Comparison of ENCODE assay signal across 13 mouse cellular contexts in the genomic region with DNA sequence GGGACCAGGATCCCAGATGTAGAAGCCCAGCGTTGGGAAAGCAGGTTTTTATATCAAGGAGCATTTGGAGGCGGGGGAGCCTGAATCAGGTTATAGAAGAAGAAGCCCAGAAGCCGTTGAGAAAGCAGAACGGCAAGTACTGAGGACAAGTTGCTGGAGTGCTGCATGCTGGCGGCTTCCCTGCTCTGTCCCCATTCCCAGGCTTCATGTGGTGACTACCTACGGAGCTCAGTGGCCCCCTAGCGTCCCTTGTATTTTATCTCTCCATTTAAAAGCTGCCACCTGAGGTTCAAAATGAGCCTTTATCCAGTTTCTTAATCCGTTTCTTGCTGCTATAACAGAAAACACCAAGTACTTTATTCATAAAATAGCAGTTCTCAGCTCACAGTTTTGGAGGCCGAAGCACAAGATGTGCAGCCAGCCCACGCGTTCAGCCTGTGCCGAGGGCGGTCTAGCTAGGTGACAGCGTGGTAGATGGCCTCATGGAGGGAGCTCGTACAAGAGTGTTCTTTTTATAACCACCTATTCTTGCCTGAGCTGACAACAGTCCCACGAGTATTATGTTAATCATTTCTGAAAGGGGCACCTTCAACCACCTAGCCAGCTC. TPM values are rescaled to one million over a fixed set of nuclear protein-coding genes. Genes with fewer than 3 reads are reported as not detected.
DNase-seq lines count a peak whose midpoint lies in the region; ATAC-seq and TF ChIP-seq lines count a peak whose summit lies in the region.
"Had no signal": no experiment of that assay in that cellular context is flagged by ENCODE, and none has a peak within 500 bp of the region (broad histone marks: within the 10 kb centered on the region; RNA-seq: fewer than 3 reads in every experiment).

No protein-coding gene starts in this region.

- no peak for TF ChIP-seq EP300 in lung, postnatal 0 days (IDR thresholded peaks at IDR 0.05)

- no peak overlapping the region for H3K4me3 ChIP-seq in lung, postnatal 0 days (ENCODE audit: low read depth, low read length)
- H3K4me3 ChIP-seq in macrophage (ENCODE audit: inconsistent target), result no peak overlapping the region
- H3K4me3 ChIP-seq in hindbrain, embryonic 10.5 days, result no peak overlapping the region
- H3K4me3 ChIP-seq: erythroblast, embryonic 14.5 days had no signal

- no peaks in the 10 kb centered on the region for H3K27me3 ChIP-seq in lung, postnatal 0 days (replicated peaks; ENCODE audit: insufficient read depth, low read length)
- H3K27me3 ChIP-seq in hindbrain, embryonic 10.5 days (ENCODE audit: insufficient read depth, poor library complexity, severe bottlenecking), result peaks cover 4% of the 10 kb centered on the region; the same call in 1 of the 2 replicates

- no peaks in the 10 kb centered on the region for H3K36me3 ChIP-seq in lung, postnatal 0 days (ENCODE audit: insufficient read depth, low read length)
- H3K36me3 ChIP-seq in macrophage (ENCODE audit: inconsistent target), result peaks cover 9% of the 10 kb centered on the region; the same call in 1 of the 2 replicates
- no peaks in the 10 kb centered on the region for H3K36me3 ChIP-seq in hindbrain, embryonic 10.5 days

- no peaks in the 10 kb centered on the region for H3K9me3 ChIP-seq in lung, postnatal 0 days (ENCODE audit: low read length)
- H3K9me3 ChIP-seq in hindbrain, embryonic 10.5 days, result no peaks in the 10 kb centered on the region

- H3K79me2 ChIP-seq in macrophage (ENCODE audit: inconsistent target), result peaks cover 100% of the 10 kb centered on the region

- WGBS in lung, postnatal 0 days, result 64% methylated on average over 16 of the region's 16 CpGs
- 74% methylated on average over 16 of the region's 16 CpGs for WGBS in macrophage (ENCODE audit: missing documents)
- WGBS in hindbrain, embryonic 10.5 days, result 74% methylated on average over 16 of the region's 16 CpGs

- H3K27ac ChIP-seq in lung, postnatal 0 days (ENCODE audit: low read length), result no peak overlapping the region
- H3K27ac ChIP-seq in macrophage, result peak overlapping the region; percentile 46
- H3K27ac ChIP-seq in hindbrain, embryonic 10.5 days, result no peak overlapping the region

- ATAC-seq in lung, postnatal 0 days, result no peak
- ATAC-seq: midbrain, embryonic 16.5 days had no signal

- TF ChIP-seq CTCF in lung, postnatal 0 days (IDR thresholded peaks at IDR 0.05), result peak; percentile 33; the same call in 1 of the 2 replicates

- intact Hi-C loops in gastrocnemius, postnatal 14 days (cut with DNase I; ENCODE audit: low total_unique reads), result no loop called here

- peaks cover 4% of the 10 kb centered on the region; the same call in 1 of the 2 replicates for H3K4me1 ChIP-seq in lung, postnatal 0 days (ENCODE audit: insufficient read depth, low read depth, low read length)
- peaks cover under 1% of the 10 kb centered on the region; the same call in 1 of the 2 replicates for H3K4me1 ChIP-seq in hindbrain, embryonic 10.5 days (replicated peaks)

- H3K9ac ChIP-seq in lung, postnatal 0 days (replicated peaks; ENCODE audit: low read depth), result no peak overlapping the region

- peak; percentile 18 for DNase-seq in gastrocnemius, postnatal 14 days
- no peak for DNase-seq in gastrocnemius, postnatal 4 days (ENCODE audit: low spot score in 2 of 2)
- no peak for DNase-seq in lung, postnatal 0 days (ENCODE audit: low spot score)
- no peak for DNase-seq in lung, adult 18-20 months
- DNase-seq in ZHBTc4 (ENCODE audit: low read depth, low spot score), result peak; percentile 41
- DNase-seq in hindbrain, embryonic 10.5 days (ENCODE audit: low spot score), result no peak
- DNase-seq: gastrocnemius, postnatal 36 days; heart, postnatal 36 days; kidney, adult 2 months; liver had no signal

- H3K4me2 ChIP-seq in lung, postnatal 0 days (replicated peaks; ENCODE audit: low read depth, low read length), result no peak overlapping the region

RNA-seq across cellular contexts. Expression of a gene that starts 54.2 kb away (rescaled TPM):
- 1 to 10 TPM; 5.0 to 5.4 TPM for total RNA-seq in gastrocnemius, postnatal 14 days (2021)
- total RNA-seq in gastrocnemius, postnatal 4 days (2021), result 10 to 100 TPM in 1 of 2 experiments, 1 to 10 TPM in 1; 9.8 to 12.1 TPM
- polyA plus RNA-seq in lung, postnatal 0 days (2015; fragmentation: Nextera tagmentation; extraction: Ambion mirVana), result 14.7 and 18.6 TPM in 2 replicates
- total RNA-seq in macrophage (2018; cell fraction: chromatin; rRNA removed), result 100 to 1,000 TPM; 108 to 489 (median 223) TPM
- total RNA-seq in macrophage (2018; cell fraction: cytosol; rRNA removed), result 10 to 100 TPM; 40.0 to 93.7 (median 56.5) TPM
- total RNA-seq in macrophage (2018; cell fraction: nucleus; rRNA removed), result 100 to 1,000 TPM in 16 of 26 experiments, 10 to 100 TPM in 10; 62.2 to 262 (median 130) TPM
- 39.2 to 116 TPM (median 77.7 TPM) in 3 replicates for polyA plus RNA-seq in macrophage (2018)
- polyA plus RNA-seq in hindbrain, embryonic 10.5 days (2016; fragmentation: Nextera tagmentation; extraction: Ambion mirVana), result 14.5 and 14.9 TPM in 2 replicates

Comparison
In these comparisons a context has a peak if more than half of its experiments do, and no peak if none do; other contexts are left out.
1. DNase-seq: peak in gastrocnemius, postnatal 14 days (single experiment) and ZHBTc4 (single experiment); none in gastrocnemius, postnatal 4 days (0 of 2), lung, postnatal 0 days (single experiment), lung, adult 18-20 months (0 of 2) and hindbrain, embryonic 10.5 days (single experiment).